Mouse (Mus musculus) forebrain, embryonic 12.5 days (tissue): Measurements from ENCODE around the gene Capn5. TPM values are rescaled to one million over a fixed set of nuclear protein-coding genes. Genes with fewer than 3 reads are reported as not detected.
A peak's percentile ranks its signal among the peaks of the same experiment; 100 is the strongest.
"Not testable (repeated sequence)": the region's sequence is repeated elsewhere in the genome, so short reads cannot be mapped to it uniquely, and the experiment has no call there.

ENCODE experiments used
- ATAC-seq: fragments of 200-750 bp; cut with Nextera tagmentation; 2 replicates; pipeline ENCODE4 v1.8.0; 2017; ENCODE audit warnings: moderate TSS enrichment; ENCODE audit not compliant: low FRiP score
- H3K27ac ChIP-seq: fragments of 300-500 bp; sonication (generic); 2 replicates; pipeline ENCODE4 v1.5.1; 2016; ENCODE audit warnings: mild to moderate bottlenecking
- H3K27me3 ChIP-seq: fragments of 300-500 bp; sonication (generic); 2 replicates; pipeline ENCODE4 v1.6.1; 2016; ENCODE audit warnings: mild to moderate bottlenecking
- H3K36me3 ChIP-seq: fragments of 300-500 bp; sonication (generic); replicated peaks from 2 replicates; pipeline ENCODE4 v1.6.1; 2016; ENCODE audit warnings: mild to moderate bottlenecking
- H3K4me1 ChIP-seq: fragments of 300-500 bp; sonication (generic); 2 replicates; pipeline ENCODE4 v1.6.1; 2016
- H3K4me2 ChIP-seq: fragments of 300-500 bp; sonication (generic); 2 replicates; pipeline ENCODE4 v1.6.1; 2016; ENCODE audit warnings: mild to moderate bottlenecking, moderate library complexity
- H3K4me3 ChIP-seq: fragments of 300-500 bp; sonication (generic); replicated peaks from 2 replicates; pipeline ENCODE4 v1.5.1; 2016; ENCODE audit warnings: mild to moderate bottlenecking
- H3K9ac ChIP-seq: fragments of 300-500 bp; sonication (generic); 2 replicates; pipeline ENCODE4 v1.6.1; 2016; ENCODE audit warnings: mild to moderate bottlenecking
- H3K9me3 ChIP-seq: fragments of 300-500 bp; sonication (generic); 2 replicates; pipeline ENCODE4 v1.6.1; 2016
- WGBS: fragments of 180-500 bp; shearing (Covaris S2); methylation state at CpG from one replicate; pipeline ENCODE4 v1.1.7; 2016; 5-methylcytosine and 5-hydroxymethylcytosine counted together
- polyA plus RNA-seq: library from polyadenylated mRNA; unstranded; fragments of >200 nt; fragmentation: Nextera tagmentation; extraction: Ambion mirVana; gene quantifications from 2 replicates; pipeline ENCODE4 v1.2.1, GENCODE M21; 2016

Gene Capn5
- polyA plus RNA-seq, 1 experiment from 2014 or later: 8.3 TPM

GRCm38 (mm10) chr7:98190578-98190977 is 12.5 kb upstream of the Capn5 start:
- WGBS: 92% methylated on average over 1 of the region's 1 CpGs
- H3K27ac ChIP-seq: no peak overlapping the region

GRCm38 (mm10) chr7:98189745-98190144 is 11.7 kb upstream of the Capn5 start:
- WGBS: 66% methylated on average over 3 of the region's 3 CpGs
- H3K4me3 ChIP-seq: no peak overlapping the region
- no peaks in the 10 kb centered on the region for H3K36me3 ChIP-seq
- peaks cover 76% of the 10 kb centered on the region for H3K27me3 ChIP-seq
- H3K4me2 ChIP-seq: no peak overlapping the region
- ATAC-seq: no peak
- H3K4me1 ChIP-seq: peaks cover 39% of the 10 kb centered on the region
- H3K9ac ChIP-seq: no peak overlapping the region
- no peaks in the 10 kb centered on the region for H3K9me3 ChIP-seq
- no peak overlapping the region for H3K27ac ChIP-seq

More at GRCm38 (mm10) chr7:98190578-98190977, 12.5 kb upstream of the Capn5 start:
- no peak for ATAC-seq
- Histone ChIP-seq H3K9ac (no peak overlapping the region), H3K4me1 (peaks cover 32% of the 10 kb centered on the region), H3K9me3 (no peaks in the 10 kb centered on the region), H3K36me3 (no peaks in the 10 kb centered on the region), H3K4me3 (no peak overlapping the region), H3K4me2 (no peak overlapping the region), H3K27me3 (peaks cover 76% of the 10 kb centered on the region)

GRCm38 (mm10) chr7:98188680-98189079 is 10.6 kb upstream of the Capn5 start:
- no peaks in the 10 kb centered on the region for H3K9me3 ChIP-seq
- no peak overlapping the region for H3K9ac ChIP-seq
- no peak overlapping the region for H3K27ac ChIP-seq
- no peak overlapping the region for H3K4me2 ChIP-seq
- 94% methylated on average over 2 of the region's 2 CpGs for WGBS
- no peaks in the 10 kb centered on the region for H3K36me3 ChIP-seq
- ATAC-seq: no peak
- peaks cover 29% of the 10 kb centered on the region for H3K4me1 ChIP-seq
- peaks cover 75% of the 10 kb centered on the region for H3K27me3 ChIP-seq
- H3K4me3 ChIP-seq: no peak overlapping the region

GRCm38 (mm10) chr7:98188238-98188637 is 10.2 kb upstream of the Capn5 start:
- Histone ChIP-seq H3K4me2 (no peak overlapping the region), H3K27me3 (peaks cover 74% of the 10 kb centered on the region), H3K9ac (no peak overlapping the region), H3K36me3 (no peaks in the 10 kb centered on the region), H3K9me3 (no peaks in the 10 kb centered on the region), H3K27ac (no peak overlapping the region), H3K4me1 (peaks cover 25% of the 10 kb centered on the region), H3K4me3 (no peak overlapping the region)
- 93% methylated on average over 2 of the region's 2 CpGs for WGBS
- ATAC-seq: no peak

DNA sequence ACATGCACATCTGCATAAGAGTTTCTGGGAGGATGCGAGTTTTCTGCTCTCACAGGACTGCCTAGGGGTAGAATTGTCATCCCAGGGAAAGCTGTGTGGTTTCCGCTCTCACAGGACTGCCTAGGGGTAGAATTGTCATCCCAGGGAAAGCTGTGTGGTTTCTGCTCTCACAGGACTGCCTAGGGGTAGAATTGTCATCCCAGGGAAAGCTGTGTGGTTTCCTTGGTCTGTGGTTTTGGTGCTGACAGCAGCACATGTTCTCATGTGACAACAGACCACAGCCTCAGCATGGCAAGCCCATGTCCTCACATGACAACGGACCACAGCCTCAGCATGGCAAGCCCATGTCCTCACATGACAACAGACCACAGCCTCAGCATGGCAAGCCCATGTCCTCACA is 9.3 kb upstream of the Capn5 start:
- Histone ChIP-seq H3K27ac (peak overlapping the region; percentile 66), H3K4me1 (peaks cover 25% of the 10 kb centered on the region), H3K27me3 (peaks cover 74% of the 10 kb centered on the region)
- 64% methylated on average over 3 of the region's 3 CpGs for WGBS
- not testable (repeated sequence) for H3K4me3 ChIP-seq, ATAC-seq, H3K4me2 ChIP-seq, H3K9ac ChIP-seq, H3K36me3 ChIP-seq, H3K9me3 ChIP-seq

GRCm38 (mm10) chr7:98186637-98187036 is 8.6 kb upstream of the Capn5 start:
- ATAC-seq: peak; percentile 90
- H3K4me1 ChIP-seq: peaks cover 25% of the 10 kb centered on the region
- H3K4me2 ChIP-seq: no peak overlapping the region
- no peak overlapping the region for H3K4me3 ChIP-seq
- H3K27me3 ChIP-seq: peaks cover 73% of the 10 kb centered on the region
- H3K9ac ChIP-seq: no peak overlapping the region
- WGBS: 15% methylated on average over 8 of the region's 8 CpGs
- H3K36me3 ChIP-seq: no peaks in the 10 kb centered on the region
- peak overlapping the region; percentile 66; the same call in 1 of the 2 replicates for H3K27ac ChIP-seq
- no peaks in the 10 kb centered on the region for H3K9me3 ChIP-seq

DNA sequence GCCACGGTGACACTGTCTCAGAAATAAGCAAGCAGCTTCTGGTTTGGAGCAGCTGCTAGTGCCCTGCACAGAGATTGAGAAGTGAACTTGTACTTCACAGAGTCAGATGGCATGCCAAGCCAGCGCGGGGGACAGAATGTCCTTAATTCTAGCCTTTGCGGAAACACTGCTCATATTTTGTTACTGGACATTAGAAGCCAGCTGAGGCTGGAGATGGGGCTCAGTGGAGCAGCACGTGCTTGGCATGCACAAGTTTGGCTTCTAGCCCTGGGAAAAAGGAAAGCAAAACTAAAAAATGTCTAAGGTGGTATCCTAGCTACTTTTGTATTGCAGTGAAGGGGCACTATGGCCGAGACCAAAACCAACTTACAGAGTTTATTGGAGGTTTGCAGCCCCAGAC is 7.3 kb upstream of the Capn5 start:
- Histone ChIP-seq H3K4me3 (no peak overlapping the region), H3K27me3 (peaks cover 69% of the 10 kb centered on the region), H3K9me3 (no peaks in the 10 kb centered on the region), H3K36me3 (no peaks in the 10 kb centered on the region), H3K4me1 (peaks cover 25% of the 10 kb centered on the region), H3K27ac (no peak overlapping the region), H3K9ac (no peak overlapping the region), H3K4me2 (no peak overlapping the region)
- WGBS: 79% methylated on average over 6 of the region's 6 CpGs
- ATAC-seq: no peak

- ATAC-seq: peak; percentile 39
- peak overlapping the region; percentile 74 for H3K4me3 ChIP-seq
- H3K9ac ChIP-seq: peak overlapping the region; percentile 42; the same call in 1 of the 2 replicates
- peaks cover 68% of the 10 kb centered on the region for H3K27me3 ChIP-seq
- peaks cover 16% of the 10 kb centered on the region for H3K4me1 ChIP-seq
- H3K4me2 ChIP-seq: peak overlapping the region; percentile 83
- 92% methylated on average over 5 of the region's 5 CpGs for WGBS
- H3K9me3 ChIP-seq: no peaks in the 10 kb centered on the region
- no peaks in the 10 kb centered on the region for H3K36me3 ChIP-seq
- no peak overlapping the region for H3K27ac ChIP-seq
These were observed 622 bp upstream of the Capn5 start for GRCm38 (mm10) chr7:98178560-98179231.

DNA sequence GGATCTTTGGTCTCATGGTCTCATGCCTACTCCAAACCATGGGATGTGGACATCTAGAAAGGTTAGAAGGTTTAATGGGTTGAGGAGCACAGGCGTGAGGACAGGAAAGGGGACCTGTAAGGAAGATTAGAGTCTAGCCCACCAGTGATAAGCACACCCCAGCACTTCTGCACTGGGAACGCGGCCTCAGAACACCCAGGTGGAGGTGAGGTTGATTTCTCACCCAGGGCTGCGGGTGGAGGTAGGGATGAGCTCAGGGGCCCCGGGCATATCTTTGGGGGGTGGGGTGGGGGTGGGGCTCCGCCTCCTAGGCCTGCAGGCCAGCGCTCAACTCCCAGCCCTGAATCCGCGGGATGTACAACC is 527 bp downstream of the Capn5 start:
- Histone ChIP-seq H3K4me3 (peak overlapping the region; percentile 74), H3K27me3 (peaks cover 58% of the 10 kb centered on the region), H3K4me2 (peak overlapping the region; percentile 83), H3K9ac (peak overlapping the region; percentile 70), H3K4me1 (peaks cover 16% of the 10 kb centered on the region), H3K27ac (no peak overlapping the region), H3K36me3 (no peaks in the 10 kb centered on the region), H3K9me3 (no peaks in the 10 kb centered on the region)
- peak; percentile 53; the same call in 1 of the 2 replicates for ATAC-seq
- 11% methylated on average over 9 of the region's 9 CpGs for WGBS

- ATAC-seq: no peak
- no peaks in the 10 kb centered on the region for H3K9me3 ChIP-seq
- peak overlapping the region; percentile 74 for H3K4me3 ChIP-seq
- H3K9ac ChIP-seq: peak overlapping the region; percentile 70; the same call in 1 of the 2 replicates
- H3K36me3 ChIP-seq: no peaks in the 10 kb centered on the region
- WGBS: 61% methylated on average over 2 of the region's 2 CpGs
- H3K4me1 ChIP-seq: peaks cover 16% of the 10 kb centered on the region
- peak overlapping the region; percentile 83 for H3K4me2 ChIP-seq
- no peak overlapping the region for H3K27ac ChIP-seq
- H3K27me3 ChIP-seq: peaks cover 53% of the 10 kb centered on the region
These were observed 996 bp downstream of the Capn5 start for GRCm38 (mm10) chr7:98177071-98177485.

GRCm38 (mm10) chr7:98176322-98177070 is 1.6 kb downstream of the Capn5 start:
- no peaks in the 10 kb centered on the region for H3K9me3 ChIP-seq
- H3K27ac ChIP-seq: no peak overlapping the region
- WGBS: 77% methylated on average over 8 of the region's 8 CpGs
- peaks cover 19% of the 10 kb centered on the region for H3K4me1 ChIP-seq
- peak overlapping the region; percentile 83 for H3K4me2 ChIP-seq
- ATAC-seq: no peak
- 0 out of 2 replicates have a peak overlapping the region, but pooled peaks have one; percentile 12 for H3K9ac ChIP-seq
- no peaks in the 10 kb centered on the region for H3K36me3 ChIP-seq
- no peak overlapping the region for H3K4me3 ChIP-seq
- H3K27me3 ChIP-seq: peaks cover 48% of the 10 kb centered on the region

GRCm38 (mm10) chr7:98174883-98175755 is 3.0 kb downstream of the Capn5 start:
- peaks cover 43% of the 10 kb centered on the region for H3K27me3 ChIP-seq
- H3K36me3 ChIP-seq: no peaks in the 10 kb centered on the region
- no peak overlapping the region for H3K27ac ChIP-seq
- H3K4me2 ChIP-seq: no peak overlapping the region
- WGBS: 81% methylated on average over 4 of the region's 4 CpGs
- H3K9me3 ChIP-seq: no peaks in the 10 kb centered on the region
- no peak overlapping the region for H3K4me3 ChIP-seq
- H3K9ac ChIP-seq: no peak overlapping the region
- no peak for ATAC-seq
- H3K4me1 ChIP-seq: peaks cover 26% of the 10 kb centered on the region
